Mouse (Mus musculus): ENCODE measurements at regions not wholly inside any gene's neighbourhood (a gene's known extent, or its start where the extent isn't known, plus 50 kb on each side); places are given as distances from the start of the nearest gene placed in this dataset.
A peak's percentile ranks its signal among the peaks of the same experiment; 100 is the strongest.

- H3K4me2 ChIP-seq (ENCODE audit: low read length): peak overlapping the region; percentile 18; the same call in 1 of the 2 replicates
- no peak overlapping the region for H3K27ac ChIP-seq (replicated peaks; ENCODE audit: low read depth, low read length)
- H3K4me3 ChIP-seq (replicated peaks; ENCODE audit: low read depth, low read length): no peak overlapping the region
- no peaks in the 10 kb centered on the region for H3K4me1 ChIP-seq (ENCODE audit: control insufficient read depth, insufficient read depth, low read length)
- no peak overlapping the region for H3K9ac ChIP-seq (replicated peaks; ENCODE audit: low read length)
- WGBS: 63% methylated on average over 25 of the region's 25 CpGs
- no peaks in the 10 kb centered on the region for H3K9me3 ChIP-seq (ENCODE audit: control insufficient read depth, low read length)
- H3K27me3 ChIP-seq (ENCODE audit: control insufficient read depth, insufficient read depth, low read length): no peaks in the 10 kb centered on the region
- ATAC-seq (ENCODE audit: low FRiP score, low TSS enrichment): no peak
- peak; percentile 62 for DNase-seq
- no peaks in the 10 kb centered on the region for H3K36me3 ChIP-seq (ENCODE audit: control insufficient read depth, insufficient read depth, low read length)
Observed at GRCm38 (mm10) chr17:79230653-79231489, 124.0 kb downstream of the Cdc42ep3 start.

GRCm38 (mm10) chr17:79206563-79206962 is 148.3 kb downstream of the Cdc42ep3 start:
- ATAC-seq (ENCODE audit: low FRiP score, low TSS enrichment) (no peak), DNase-seq (no peak)
- WGBS: 90% methylated on average over 1 of the region's 1 CpGs
- Histone ChIP-seq H3K9me3 (ENCODE audit: control insufficient read depth, low read length) (peaks cover 4% of the 10 kb centered on the region; the same call in 1 of the 2 replicates), H3K27ac (replicated peaks; ENCODE audit: low read depth, low read length) (no peak overlapping the region), H3K4me2 (ENCODE audit: low read length) (no peak overlapping the region), H3K4me1 (ENCODE audit: control insufficient read depth, insufficient read depth, low read length) (no peaks in the 10 kb centered on the region), H3K27me3 (ENCODE audit: control insufficient read depth, insufficient read depth, low read length) (no peaks in the 10 kb centered on the region), H3K4me3 (replicated peaks; ENCODE audit: low read depth, low read length) (no peak overlapping the region), H3K9ac (replicated peaks; ENCODE audit: low read length) (no peak overlapping the region), H3K36me3 (ENCODE audit: control insufficient read depth, insufficient read depth, low read length) (no peaks in the 10 kb centered on the region)

GRCm38 (mm10) chr17:79206111-79206510 is 148.8 kb downstream of the Cdc42ep3 start:
- H3K9ac ChIP-seq (replicated peaks; ENCODE audit: low read length): no peak overlapping the region
- no peak overlapping the region for H3K4me2 ChIP-seq (ENCODE audit: low read length)
- peaks cover 4% of the 10 kb centered on the region; the same call in 1 of the 2 replicates for H3K9me3 ChIP-seq (ENCODE audit: control insufficient read depth, low read length)
- ATAC-seq (ENCODE audit: low FRiP score, low TSS enrichment): no peak
- H3K4me3 ChIP-seq (replicated peaks; ENCODE audit: low read depth, low read length): no peak overlapping the region
- WGBS: 91% methylated on average over 4 of the region's 4 CpGs
- H3K36me3 ChIP-seq (ENCODE audit: control insufficient read depth, insufficient read depth, low read length): no peaks in the 10 kb centered on the region
- H3K4me1 ChIP-seq (ENCODE audit: control insufficient read depth, insufficient read depth, low read length): no peaks in the 10 kb centered on the region
- H3K27ac ChIP-seq (replicated peaks; ENCODE audit: low read depth, low read length): no peak overlapping the region
- H3K27me3 ChIP-seq (ENCODE audit: control insufficient read depth, insufficient read depth, low read length): no peaks in the 10 kb centered on the region
- no peak for DNase-seq

- 63% methylated on average over 9 of the region's 9 CpGs for WGBS
- H3K9ac ChIP-seq (replicated peaks; ENCODE audit: low read length): no peak overlapping the region
- H3K27ac ChIP-seq (replicated peaks; ENCODE audit: low read depth, low read length): no peak overlapping the region
- ATAC-seq (ENCODE audit: low FRiP score, low TSS enrichment) (no peak), DNase-seq (peak; percentile 13)
- no peaks in the 10 kb centered on the region for H3K36me3 ChIP-seq (ENCODE audit: control insufficient read depth, insufficient read depth, low read length)
- no peaks in the 10 kb centered on the region for H3K27me3 ChIP-seq (ENCODE audit: control insufficient read depth, insufficient read depth, low read length)
- H3K9me3 ChIP-seq (ENCODE audit: control insufficient read depth, low read length): no peaks in the 10 kb centered on the region
- H3K4me1 ChIP-seq (ENCODE audit: control insufficient read depth, insufficient read depth, low read length): no peaks in the 10 kb centered on the region
- no peak overlapping the region for H3K4me3 ChIP-seq (replicated peaks; ENCODE audit: low read depth, low read length)
- no peak overlapping the region for H3K4me2 ChIP-seq (ENCODE audit: low read length)
Observed at GRCm38 (mm10) chr17:79199814-79200491, 148.2 kb downstream of the Qpct start.

- H3K4me2 ChIP-seq (ENCODE audit: low read length): no peak overlapping the region
- DNase-seq (no peak), ATAC-seq (ENCODE audit: low FRiP score, low TSS enrichment) (no peak)
- H3K27me3 ChIP-seq (ENCODE audit: control insufficient read depth, insufficient read depth, low read length): no peaks in the 10 kb centered on the region
- no peaks in the 10 kb centered on the region for H3K4me1 ChIP-seq (ENCODE audit: control insufficient read depth, insufficient read depth, low read length)
- 79% methylated on average over 5 of the region's 5 CpGs for WGBS
- no peak overlapping the region for H3K4me3 ChIP-seq (replicated peaks; ENCODE audit: low read depth, low read length)
- no peaks in the 10 kb centered on the region for H3K9me3 ChIP-seq (ENCODE audit: control insufficient read depth, low read length)
- H3K36me3 ChIP-seq (ENCODE audit: control insufficient read depth, insufficient read depth, low read length): no peaks in the 10 kb centered on the region
- no peak overlapping the region for H3K27ac ChIP-seq (replicated peaks; ENCODE audit: low read depth, low read length)
- H3K9ac ChIP-seq (replicated peaks; ENCODE audit: low read length): no peak overlapping the region
Observed at GRCm38 (mm10) chr17:79191871-79192373, 140.2 kb downstream of the Qpct start.

GRCm38 (mm10) chr17:79188282-79188681 is 136.6 kb downstream of the Qpct start:
- Histone ChIP-seq H3K27ac (replicated peaks; ENCODE audit: low read depth, low read length) (no peak overlapping the region), H3K9me3 (ENCODE audit: control insufficient read depth, low read length) (no peaks in the 10 kb centered on the region), H3K4me3 (replicated peaks; ENCODE audit: low read depth, low read length) (no peak overlapping the region), H3K9ac (replicated peaks; ENCODE audit: low read length) (no peak overlapping the region), H3K4me2 (ENCODE audit: low read length) (no peak overlapping the region), H3K36me3 (ENCODE audit: control insufficient read depth, insufficient read depth, low read length) (no peaks in the 10 kb centered on the region), H3K27me3 (ENCODE audit: control insufficient read depth, insufficient read depth, low read length) (no peaks in the 10 kb centered on the region), H3K4me1 (ENCODE audit: control insufficient read depth, insufficient read depth, low read length) (no peaks in the 10 kb centered on the region)
- DNase-seq (no peak), ATAC-seq (ENCODE audit: low FRiP score, low TSS enrichment) (no peak)
- WGBS: 80% methylated on average over 7 of the region's 7 CpGs

GRCm38 (mm10) chr17:79180277-79181130 is 128.8 kb downstream of the Qpct start:
- Histone ChIP-seq H3K36me3 (ENCODE audit: control insufficient read depth, insufficient read depth, low read length) (no peaks in the 10 kb centered on the region), H3K27me3 (ENCODE audit: control insufficient read depth, insufficient read depth, low read length) (no peaks in the 10 kb centered on the region), H3K9me3 (ENCODE audit: control insufficient read depth, low read length) (no peaks in the 10 kb centered on the region), H3K4me3 (replicated peaks; ENCODE audit: low read depth, low read length) (no peak overlapping the region), H3K9ac (replicated peaks; ENCODE audit: low read length) (no peak overlapping the region), H3K4me2 (ENCODE audit: low read length) (no peak overlapping the region), H3K4me1 (ENCODE audit: control insufficient read depth, insufficient read depth, low read length) (no peaks in the 10 kb centered on the region), H3K27ac (replicated peaks; ENCODE audit: low read depth, low read length) (no peak overlapping the region)
- 65% methylated on average over 3 of the region's 3 CpGs for WGBS
- peak; percentile 62 for DNase-seq
- peak; percentile 50; the same call in 1 of the 2 replicates for ATAC-seq (ENCODE audit: low FRiP score, low TSS enrichment)

- Histone ChIP-seq H3K9ac (replicated peaks; ENCODE audit: low read length) (no peak overlapping the region), H3K4me2 (ENCODE audit: low read length) (no peak overlapping the region), H3K36me3 (ENCODE audit: control insufficient read depth, insufficient read depth, low read length) (no peaks in the 10 kb centered on the region), H3K4me3 (replicated peaks; ENCODE audit: low read depth, low read length) (no peak overlapping the region), H3K9me3 (ENCODE audit: control insufficient read depth, low read length) (no peaks in the 10 kb centered on the region), H3K27me3 (ENCODE audit: control insufficient read depth, insufficient read depth, low read length) (no peaks in the 10 kb centered on the region), H3K27ac (replicated peaks; ENCODE audit: low read depth, low read length) (no peak overlapping the region), H3K4me1 (ENCODE audit: control insufficient read depth, insufficient read depth, low read length) (no peaks in the 10 kb centered on the region)
- no peak for DNase-seq
- ATAC-seq (ENCODE audit: low FRiP score, low TSS enrichment): no peak
- WGBS: 81% methylated on average over 3 of the region's 3 CpGs
Observed at GRCm38 (mm10) chr17:79177259-79177658, 125.6 kb downstream of the Qpct start.

All from midbrain, embryonic 14.5 days (tissue).